Mouse (Mus musculus) heart, adult 2 months (tissue): ENCODE measurements at regions not wholly inside any gene's neighbourhood (a gene's known extent, or its start where the extent isn't known, plus 50 kb on each side); places are given as distances from the start of the nearest gene placed in this dataset.
A peak's percentile ranks its signal among the peaks of the same experiment; 100 is the strongest.

Experiments
- DNase-seq, 2 experiments: peaks; one replicate each; pipeline ENCODE4 v3.0.0; 2021
- H3K27ac ChIP-seq: fragments of 200-600 bp; 2 replicates; pipeline ENCODE4 v1.8.1; 2022
- H3K27me3 ChIP-seq: fragments of 200-500 bp; 2 replicates; pipeline ENCODE4 v1.6.1; 2012; ENCODE audit warnings: mild to moderate bottlenecking, low read length, inconsistent platforms, mixed read lengths; ENCODE audit not compliant: control insufficient read depth, insufficient read depth
- H3K36me3 ChIP-seq: fragments of 200-500 bp; 2 replicates; pipeline ENCODE4 v1.6.1; 2012; ENCODE audit warnings: low read length, inconsistent platforms; ENCODE audit not compliant: control insufficient read depth, insufficient read depth
- H3K4me1 ChIP-seq: fragments of 200-500 bp; 2 replicates; pipeline ENCODE4 v1.6.1; 2011; ENCODE audit warnings: low read length; ENCODE audit not compliant: control insufficient read depth, insufficient read depth
- H3K4me3 ChIP-seq: fragments of 200-600 bp; 2 replicates; pipeline ENCODE4 v1.8.1; 2022
- H3K79me2 ChIP-seq: fragments of 200-500 bp; replicated peaks from 2 replicates; pipeline ENCODE4 v1.6.1; 2012; ENCODE audit warnings: mild to moderate bottlenecking, inconsistent platforms, low read length, moderate library complexity, mixed read lengths; ENCODE audit not compliant: control insufficient read depth, insufficient read depth
- H3K9ac ChIP-seq: fragments of 200-500 bp; 2 replicates; pipeline ENCODE4 v1.6.1; 2012; ENCODE audit warnings: low read depth, mild to moderate bottlenecking, control low read depth, inconsistent platforms, low read length, mixed read lengths
- CTCF ChIP-seq: fragments of 200-600 bp; IDR thresholded peaks from 2 replicates; pipeline ENCODE4 v1.8.1; 2022; ENCODE audit warnings: antibody characterized with exemption, mild to moderate bottlenecking, moderate library complexity
- EP300 ChIP-seq: fragments of 200-500 bp; IDR thresholded peaks from 2 replicates; pipeline ENCODE4 v1.6.1; 2011; ENCODE audit warnings: low read depth, low read length, control low read depth; ENCODE audit not compliant: insufficient read depth
- POLR2A ChIP-seq: fragments of 200-500 bp; IDR thresholded peaks from 2 replicates; pipeline ENCODE4 v1.6.1; 2011; ENCODE audit warnings: mild to moderate bottlenecking, low read depth, low read length, control low read depth; ENCODE audit not compliant: insufficient read depth
- WGBS: fragments of 180-500 bp; shearing (Covaris S2); methylation state at CpG from one replicate; pipeline ENCODE4 v1.1.7; 2018; 5-methylcytosine and 5-hydroxymethylcytosine counted together
- intact Hi-C: fragments of 180-260 bp; cut with DNase I; formaldehyde crosslinking; loops from one replicate; pipeline ENCODE4 v1.15.1; 2025

DNA sequence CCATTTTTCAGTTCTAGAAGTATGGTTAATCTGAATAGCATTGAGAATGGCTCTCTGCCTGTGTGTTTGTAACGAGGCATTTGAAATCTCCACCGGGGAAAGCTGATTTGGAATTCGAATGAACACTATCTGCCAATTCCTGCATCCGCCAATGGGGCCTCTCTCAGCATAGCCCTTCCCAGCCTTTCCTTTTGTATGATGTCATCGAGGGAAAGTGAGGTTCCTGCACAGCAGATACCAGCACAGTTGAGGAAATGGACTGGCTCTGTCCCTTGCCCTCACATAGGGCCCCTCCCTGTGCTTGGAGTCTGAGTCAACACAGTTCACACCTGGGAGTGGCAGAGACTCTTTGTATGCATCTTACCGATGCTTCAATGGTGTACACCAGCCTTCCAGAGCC is 253.0 kb downstream of the Bcor start:
- no peaks in the 10 kb centered on the region for H3K27me3 ChIP-seq
- no peaks in the 10 kb centered on the region for H3K36me3 ChIP-seq
- H3K4me1 ChIP-seq = peaks cover 2% of the 10 kb centered on the region
- no peaks in the 10 kb centered on the region for H3K79me2 ChIP-seq
- intact Hi-C loops = no loop called here
- 29% methylated on average over 6 of the region's 6 CpGs for WGBS
- TF ChIP-seq CTCF (no peak), POLR2A (no peak), EP300 (no peak)
- no peak overlapping the region for H3K27ac ChIP-seq
- no peak overlapping the region for H3K9ac ChIP-seq
- no peak overlapping the region for H3K4me3 ChIP-seq
- DNase-seq = peak in 1 of 2 experiments; percentile 45

DNA sequence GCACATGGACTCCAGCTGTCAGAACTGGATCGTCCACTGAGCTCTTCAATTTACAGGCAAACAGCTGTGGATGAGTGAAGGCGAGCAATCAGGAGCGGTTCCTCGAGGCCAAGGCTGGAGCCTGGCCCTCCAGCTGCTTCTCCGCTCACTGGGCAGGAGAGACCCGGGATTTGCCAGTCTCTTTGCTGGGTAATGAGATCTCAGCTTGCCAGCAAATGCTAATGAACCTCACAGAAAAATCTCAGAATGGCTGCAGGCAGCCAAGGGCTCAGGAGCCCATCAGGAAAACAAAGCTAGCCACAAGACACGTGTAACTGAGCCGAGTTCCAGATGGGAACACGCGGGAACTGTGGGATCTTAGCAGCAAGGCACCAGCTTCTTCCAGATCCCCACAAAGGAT is 244.2 kb downstream of the Bcor start:
- no peak overlapping the region for H3K4me3 ChIP-seq
- no peaks in the 10 kb centered on the region for H3K27me3 ChIP-seq
- WGBS = 79% methylated on average over 10 of the region's 10 CpGs
- no peaks in the 10 kb centered on the region for H3K79me2 ChIP-seq
- no peak overlapping the region for H3K9ac ChIP-seq
- TF ChIP-seq EP300 (no peak), CTCF (no peak), POLR2A (no peak)
- intact Hi-C loops = no loop called here
- no peak for DNase-seq
- H3K27ac ChIP-seq = no peak overlapping the region
- peaks cover 2% of the 10 kb centered on the region for H3K4me1 ChIP-seq
- peaks cover 3% of the 10 kb centered on the region; the same call in 1 of the 2 replicates for H3K36me3 ChIP-seq

DNA sequence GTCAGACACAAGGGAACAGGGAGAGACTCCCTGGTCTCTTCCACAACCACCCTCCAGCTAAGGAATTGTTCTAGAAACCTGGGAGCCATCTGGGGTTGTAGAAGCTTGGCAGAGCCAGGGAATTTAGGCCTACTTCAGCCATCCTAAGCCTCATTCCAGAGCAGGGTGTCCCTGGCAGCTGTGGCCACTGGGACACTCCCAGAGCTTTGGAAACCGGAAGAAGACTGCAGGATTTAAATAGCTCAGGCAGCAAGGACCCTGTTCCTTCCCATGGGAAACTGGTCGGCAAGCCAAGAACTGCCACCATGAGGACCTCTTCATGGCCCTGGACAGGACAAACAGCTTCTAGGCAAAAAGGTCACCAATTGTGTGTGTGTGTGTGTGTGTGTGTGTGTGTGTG is 239.9 kb downstream of the Bcor start:
- Histone ChIP-seq H3K4me1 (peaks cover 2% of the 10 kb centered on the region), H3K27ac (peak overlapping the region; percentile 63), H3K9ac (no peak overlapping the region), H3K36me3 (peaks cover 3% of the 10 kb centered on the region; the same call in 1 of the 2 replicates), H3K4me3 (no peak overlapping the region), H3K27me3 (no peaks in the 10 kb centered on the region), H3K79me2 (no peaks in the 10 kb centered on the region)
- WGBS = 54% methylated on average over 2 of the region's 2 CpGs
- DNase-seq = peak; percentile 44 to 58
- intact Hi-C loops = no loop called here
- TF ChIP-seq CTCF (no peak), EP300 (0 out of 2 replicates have a peak, but pooled peaks have one; percentile 44), POLR2A (no peak)

DNA sequence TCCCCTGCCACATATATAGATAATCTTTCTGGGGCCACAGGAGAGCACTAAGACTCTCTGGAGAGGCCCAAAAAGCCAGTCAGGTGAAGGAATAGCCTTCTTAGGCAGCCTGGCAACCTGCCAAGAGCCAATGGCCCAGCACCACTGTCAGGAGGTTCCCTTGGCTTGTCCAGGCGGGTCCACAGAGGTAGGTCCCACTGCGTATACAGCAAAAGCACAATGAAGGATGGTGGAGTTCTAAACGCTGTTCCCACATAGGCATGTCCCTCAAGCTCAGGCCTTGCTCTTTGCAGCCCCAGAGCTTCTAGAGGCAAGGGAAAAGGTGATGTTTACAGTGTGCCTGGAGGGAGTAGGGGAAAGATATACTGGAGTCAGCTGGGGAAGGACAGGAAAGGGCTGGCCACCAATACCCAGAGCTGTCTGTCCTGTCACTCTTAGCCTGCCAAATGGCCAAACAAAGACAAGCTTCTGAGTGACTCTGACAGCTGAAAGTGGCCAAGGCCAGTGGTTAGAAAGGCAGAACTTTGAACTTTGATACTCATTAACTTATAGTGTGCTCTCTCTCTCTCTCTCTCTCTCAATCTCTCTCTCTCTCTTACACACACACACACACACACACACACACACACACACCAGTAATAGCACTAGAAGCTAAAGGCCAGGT is 235.4 kb downstream of the Bcor start:
- WGBS = 75% methylated on average over 3 of the region's 3 CpGs
- Histone ChIP-seq H3K27ac (no peak overlapping the region), H3K79me2 (no peaks in the 10 kb centered on the region), H3K27me3 (no peaks in the 10 kb centered on the region), H3K36me3 (peaks cover 3% of the 10 kb centered on the region; the same call in 1 of the 2 replicates), H3K4me1 (peaks cover 2% of the 10 kb centered on the region), H3K9ac (no peak overlapping the region), H3K4me3 (no peak overlapping the region)
- intact Hi-C loops = no loop called here
- DNase-seq = no peak
- no peak for TF ChIP-seq CTCF
- no peak for TF ChIP-seq POLR2A
- TF ChIP-seq EP300 = no peak

DNA sequence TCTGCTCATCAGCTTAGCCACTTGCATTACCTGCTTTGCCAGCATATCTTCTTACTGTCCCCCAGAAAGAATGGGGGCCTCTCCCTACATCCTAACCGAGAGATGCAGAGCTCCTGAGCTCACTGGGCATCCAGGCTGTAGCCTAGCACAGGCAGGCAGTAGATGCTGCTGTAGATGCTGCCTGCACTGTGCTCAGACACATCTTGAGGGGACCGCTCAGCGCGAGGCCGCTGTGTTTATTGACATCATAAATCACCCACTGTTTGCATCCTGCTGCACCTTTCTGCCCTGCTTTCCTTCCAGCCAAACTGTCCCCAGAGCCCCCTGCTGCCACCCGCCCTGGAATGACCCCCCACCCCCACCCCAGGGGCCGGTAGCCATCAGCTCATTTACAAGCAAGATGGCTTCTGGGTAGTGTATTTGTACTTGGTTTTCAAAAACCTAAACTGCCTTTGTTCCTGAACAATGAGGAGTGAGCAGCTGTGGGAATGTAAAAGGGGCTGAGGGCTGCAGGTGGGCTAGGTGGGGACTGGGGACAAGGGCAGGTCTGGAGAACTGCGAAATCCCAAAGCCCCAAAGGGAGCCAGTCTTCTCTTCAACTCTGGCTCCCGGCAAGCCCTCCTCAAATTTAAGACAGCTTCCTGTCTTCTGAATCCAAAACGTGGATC is 233.2 kb downstream of the Bcor start:
- TF ChIP-seq POLR2A (no peak), EP300 (no peak), CTCF (no peak)
- Histone ChIP-seq H3K27ac (no peak overlapping the region), H3K36me3 (no peaks in the 10 kb centered on the region), H3K9ac (no peak overlapping the region), H3K79me2 (no peaks in the 10 kb centered on the region), H3K27me3 (no peaks in the 10 kb centered on the region), H3K4me3 (no peak overlapping the region), H3K4me1 (no peaks in the 10 kb centered on the region; the same call in 1 of the 2 replicates)
- intact Hi-C loops = no loop called here
- WGBS = 72% methylated on average over 10 of the region's 10 CpGs
- no peak for DNase-seq

DNA sequence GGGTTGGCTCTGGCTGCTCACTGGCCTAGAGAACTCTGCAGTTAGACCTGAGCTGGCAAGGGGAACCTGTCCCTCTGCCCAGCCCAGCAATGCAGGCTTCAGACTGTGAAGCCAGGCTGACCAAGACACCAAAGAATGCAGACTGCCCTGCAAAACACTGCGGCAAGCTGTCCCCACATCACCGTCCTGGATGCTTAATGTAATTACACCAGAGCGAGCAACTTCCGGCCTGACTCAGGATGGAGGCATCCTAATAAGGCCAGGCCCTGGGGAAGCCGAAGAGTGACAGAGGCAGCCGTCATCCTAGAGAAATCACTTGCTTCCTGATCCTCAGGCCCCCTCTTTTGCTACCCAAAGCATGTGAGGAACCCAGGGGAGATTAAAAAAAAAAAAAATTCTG is 230.7 kb downstream of the Bcor start:
- Histone ChIP-seq H3K79me2 (no peaks in the 10 kb centered on the region), H3K27me3 (no peaks in the 10 kb centered on the region), H3K4me3 (no peak overlapping the region), H3K27ac (no peak overlapping the region), H3K9ac (no peak overlapping the region), H3K4me1 (no peaks in the 10 kb centered on the region; the same call in 1 of the 2 replicates), H3K36me3 (no peaks in the 10 kb centered on the region)
- intact Hi-C loops = no loop called here
- DNase-seq = no peak
- no peak for TF ChIP-seq POLR2A
- no peak for TF ChIP-seq CTCF
- TF ChIP-seq EP300 = no peak
- 47% methylated on average over 6 of the region's 6 CpGs for WGBS
